Mouse (Mus musculus): Measurements from ENCODE around the gene Xpo5. TPM values are rescaled to one million over a fixed set of nuclear protein-coding genes. Genes with fewer than 3 reads are reported as not detected.

The Xpo5 gene
- total RNA-seq, 2 experiments from 2014 or later = 39.3 to 42.9 TPM

DNA sequence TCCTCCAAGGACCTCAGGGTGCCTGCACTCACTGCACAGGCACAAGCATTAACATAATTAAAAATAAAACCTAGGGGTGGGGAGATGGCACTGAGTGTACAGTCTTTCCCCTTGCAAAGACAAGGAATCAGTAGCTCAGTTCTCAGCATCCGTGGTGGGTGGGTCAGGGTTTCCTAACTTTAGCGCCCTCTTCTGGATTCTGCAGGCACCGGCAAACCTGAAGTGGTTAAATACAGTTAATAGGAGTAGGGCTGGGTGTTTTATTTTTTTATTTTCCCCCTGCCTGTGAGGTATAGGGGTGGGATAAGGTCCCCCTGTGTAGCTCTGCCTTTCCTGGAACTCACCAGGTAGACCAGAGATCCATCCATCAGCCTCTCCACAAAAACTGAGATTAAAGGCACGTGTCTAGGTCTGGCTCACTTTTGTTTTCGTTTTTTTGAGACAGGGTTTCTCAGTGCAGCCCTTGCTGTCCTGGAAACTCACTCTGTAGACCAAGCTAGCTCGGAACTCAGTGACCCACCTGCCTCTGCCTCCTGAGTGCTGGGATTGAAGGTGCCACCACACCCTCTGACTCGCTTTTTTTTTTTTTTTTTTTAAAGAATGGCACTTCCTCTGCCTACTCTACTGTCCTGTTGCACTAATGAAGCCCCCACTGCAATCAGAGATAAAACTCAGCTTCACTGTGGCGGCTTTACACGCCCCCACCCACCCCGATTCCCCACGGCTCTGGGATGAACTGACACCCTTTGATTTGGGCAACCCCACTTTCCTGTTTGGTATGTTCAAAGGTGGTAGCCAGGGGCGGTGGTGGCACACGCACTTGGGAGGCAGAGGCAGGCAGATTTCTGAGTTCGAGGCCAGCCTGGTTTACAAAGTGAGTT is 50.2 kb downstream of the Xpo5 start:
- intact Hi-C loops (cut with DNase I) = no loop called here
- DNase-seq (ENCODE audit: low spot score in 2 of 2) = no peak

DNA sequence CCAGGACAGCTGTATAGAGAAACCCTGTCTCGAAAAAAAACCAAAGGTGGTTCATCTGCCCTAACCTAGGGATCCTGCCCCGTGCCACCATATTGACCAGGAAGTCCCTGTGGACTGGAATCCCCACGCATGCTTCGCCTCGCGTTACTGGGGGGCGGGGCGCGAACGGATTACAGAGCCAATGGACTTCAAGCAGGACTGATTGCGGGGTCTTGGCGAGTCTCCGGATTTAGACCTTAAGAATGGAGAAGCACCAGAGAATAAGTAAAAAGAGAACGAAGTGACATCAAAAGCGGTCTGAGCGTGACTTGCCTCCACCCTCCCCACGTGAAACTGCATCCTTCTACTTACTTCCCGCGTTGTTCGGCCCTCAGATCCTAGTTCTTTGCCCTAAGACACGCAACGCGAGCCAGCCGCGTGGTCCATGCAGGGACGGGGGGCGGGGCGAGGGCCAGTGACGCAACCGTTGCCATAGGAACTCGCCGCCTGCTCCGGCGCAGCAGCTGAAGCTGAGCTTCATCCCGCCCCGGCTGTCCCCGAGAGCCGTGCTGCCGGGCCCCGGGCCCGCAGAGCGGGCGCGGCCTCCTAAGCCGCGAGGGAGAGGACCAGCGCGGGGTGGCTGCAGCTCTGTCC is 51.0 kb downstream of the Xpo5 start, which contains the start of gene Lrrc73:
Lrrc73 (plus strand) TSS at position 80 of the 633 bp plus-strand sequence.
- intact Hi-C loops (cut with DNase I) = no loop called here
- peak; percentile 93 to 94 for DNase-seq (ENCODE audit: low spot score in 2 of 2)

DNA sequence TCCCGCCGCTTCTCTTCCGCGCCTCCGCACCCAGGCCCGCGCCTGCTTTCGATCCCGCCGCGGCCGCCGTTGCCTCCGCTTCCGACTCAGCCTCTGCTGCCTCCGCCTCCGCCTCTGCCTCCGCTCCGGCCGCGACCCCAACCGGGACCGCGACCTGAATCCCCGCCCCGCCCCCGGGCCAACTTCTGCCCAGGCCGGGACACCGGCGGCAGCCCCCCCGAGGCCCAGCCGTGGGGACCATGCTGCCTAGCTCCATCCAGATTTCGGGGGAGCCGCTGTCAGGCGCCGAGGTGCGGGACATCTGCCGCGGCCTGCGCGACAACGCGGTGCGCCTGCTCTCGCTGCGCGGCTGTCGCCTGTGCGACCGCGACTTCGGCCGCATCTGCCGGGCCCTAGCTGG is 51.5 kb downstream of the Xpo5 start:
- intact Hi-C loops (cut with DNase I) = no loop called here
- DNase-seq (ENCODE audit: low spot score in 2 of 2) = no peak

DNA sequence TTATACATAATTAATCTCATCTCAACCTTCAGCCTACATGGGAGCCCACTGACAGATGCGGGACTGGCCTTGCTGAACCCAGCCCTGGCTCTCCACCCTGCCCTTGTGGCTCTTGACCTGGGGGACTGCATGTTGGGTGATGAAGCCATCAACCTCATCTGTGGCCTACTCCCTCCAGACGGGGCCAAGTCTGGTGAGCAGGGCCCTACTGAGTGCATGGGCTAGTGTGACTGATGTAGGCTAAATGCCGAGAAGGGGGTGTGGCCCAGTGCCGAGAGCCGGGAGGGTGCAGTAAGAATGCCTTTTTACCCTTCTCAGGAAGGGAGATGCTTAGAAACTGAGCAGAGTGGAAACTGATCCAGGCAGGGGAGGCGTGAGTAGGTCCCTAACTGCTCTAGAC is 52.6 kb downstream of the Xpo5 start:
- DNase-seq (ENCODE audit: low spot score in 2 of 2) = no peak

DNA sequence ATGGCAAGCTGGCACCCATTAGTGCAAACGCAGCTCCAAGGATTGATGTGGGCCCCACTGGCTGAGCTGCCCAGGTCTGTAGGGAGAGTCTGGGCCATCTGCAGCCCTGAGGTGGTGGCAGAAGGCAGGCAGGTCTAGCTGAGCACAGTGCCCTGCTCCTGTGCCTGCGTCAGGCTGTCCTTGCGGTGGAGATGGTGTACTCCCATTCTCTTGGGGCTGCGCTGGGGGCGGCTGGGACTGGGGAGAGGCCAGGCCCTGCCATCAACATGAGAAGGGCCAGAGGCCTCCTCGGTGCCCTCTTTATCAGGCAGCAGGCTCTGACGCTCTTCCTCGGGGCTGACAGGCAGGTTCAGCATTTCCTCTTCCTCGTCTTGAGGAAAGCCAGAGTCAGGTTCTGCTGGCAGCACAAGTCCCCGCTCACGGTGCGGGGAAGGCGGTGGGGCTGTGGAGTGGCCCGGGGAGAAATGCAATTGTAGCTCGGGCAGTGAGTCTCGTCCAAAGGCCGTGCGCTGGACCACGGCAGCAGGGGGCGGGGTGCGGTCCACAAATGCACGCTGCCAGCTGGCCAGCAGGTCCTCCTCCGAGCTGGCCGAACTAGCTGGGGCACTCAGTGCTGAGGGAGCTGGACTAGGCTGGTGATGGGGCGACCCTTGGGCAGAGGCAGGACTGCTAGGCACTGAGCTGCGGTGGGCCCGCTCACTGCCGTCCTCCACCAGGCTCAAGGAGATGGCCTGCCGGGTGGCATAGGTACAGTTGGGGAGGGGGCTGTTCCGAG is 55.9 kb downstream of the Xpo5 start:
- DNase-seq (ENCODE audit: low spot score in 2 of 2) = peak in 1 of 2 experiments; percentile 3
- intact Hi-C loops (cut with DNase I) = no loop called here

More for the DNA sequence above, 52.6 kb downstream of the Xpo5 start:
- intact Hi-C loops (cut with DNase I) = no loop called here

DNA sequence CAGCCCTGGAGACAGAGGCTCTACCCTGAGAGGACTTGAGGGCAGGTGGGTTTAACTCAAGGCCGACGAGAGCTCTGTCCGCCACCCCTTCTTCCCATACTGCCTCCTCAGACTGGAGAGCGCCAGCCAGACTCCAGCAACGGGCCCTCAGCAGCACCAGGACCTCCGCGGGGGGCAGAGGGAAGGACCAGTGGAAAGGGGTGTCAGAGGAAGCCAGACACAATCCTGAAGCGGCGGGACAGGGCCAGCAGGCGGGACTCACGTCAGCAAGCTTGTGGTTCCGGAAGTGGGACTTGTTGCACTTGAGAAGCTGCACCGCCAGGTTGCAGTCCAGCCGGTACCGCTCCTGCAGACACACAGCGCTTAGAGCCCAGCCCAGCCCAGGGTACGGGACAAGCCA is 57.1 kb downstream of the Xpo5 start:
- intact Hi-C loops (cut with DNase I) = loop anchor here (5.0 kb wide), 1 partner anchor 253 kb away; no protein-coding TSS in a partner anchor
- no peak for DNase-seq (ENCODE audit: low spot score in 2 of 2)

DNA sequence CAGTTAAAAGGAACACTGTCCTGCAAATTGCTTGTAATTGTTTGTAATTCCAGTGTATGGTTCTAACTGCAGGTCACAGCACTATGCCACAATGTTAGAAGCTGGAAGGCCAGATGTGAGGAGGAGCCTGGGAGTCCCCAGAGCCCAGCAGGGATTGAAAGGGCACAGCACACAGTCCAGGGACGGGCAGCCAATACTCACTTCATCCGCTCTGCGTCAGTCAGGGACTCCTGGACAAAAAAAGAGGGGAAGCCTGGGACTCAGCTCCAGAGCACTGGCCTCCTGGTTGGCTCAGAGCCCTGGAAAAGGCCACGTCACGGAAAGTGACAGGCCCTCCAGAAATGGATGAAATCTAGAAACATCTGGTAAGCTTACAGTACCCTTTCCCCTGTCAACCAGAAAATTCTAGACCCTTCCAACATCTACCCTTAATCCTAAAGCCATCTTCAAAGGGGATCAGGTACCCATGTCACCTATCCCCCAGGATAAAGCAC is 59.7 kb downstream of the Xpo5 start:
- no peak for DNase-seq (ENCODE audit: low spot score in 2 of 2)
- intact Hi-C loops (cut with DNase I) = loop anchor here (5.0 kb wide), 1 partner anchor 250 kb away; no protein-coding TSS in a partner anchor

DNA sequence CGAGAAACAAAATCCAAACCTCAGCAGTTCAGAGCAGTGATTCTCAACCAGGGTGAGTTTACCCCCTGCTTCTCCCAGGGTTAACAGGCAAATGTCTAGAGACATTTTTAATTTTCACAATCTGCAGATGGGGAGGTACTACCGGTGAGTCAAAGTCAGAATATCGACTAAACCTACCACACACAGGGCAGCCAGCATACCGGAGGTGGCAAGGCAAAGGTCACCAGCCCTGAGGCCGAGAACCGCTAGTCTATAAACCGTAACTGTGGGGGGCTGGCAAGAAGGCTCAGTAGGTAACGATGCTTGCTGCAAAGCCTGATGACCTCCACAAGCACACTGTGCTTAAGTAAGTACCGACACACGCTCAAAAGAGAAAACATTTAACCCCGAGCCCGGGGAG is 62.9 kb downstream of the Xpo5 start:
- DNase-seq (ENCODE audit: low spot score in 2 of 2) = no peak
- intact Hi-C loops (cut with DNase I) = loop anchor here (5.0 kb wide), 1 partner anchor 122 kb away; no protein-coding TSS in a partner anchor

DNA sequence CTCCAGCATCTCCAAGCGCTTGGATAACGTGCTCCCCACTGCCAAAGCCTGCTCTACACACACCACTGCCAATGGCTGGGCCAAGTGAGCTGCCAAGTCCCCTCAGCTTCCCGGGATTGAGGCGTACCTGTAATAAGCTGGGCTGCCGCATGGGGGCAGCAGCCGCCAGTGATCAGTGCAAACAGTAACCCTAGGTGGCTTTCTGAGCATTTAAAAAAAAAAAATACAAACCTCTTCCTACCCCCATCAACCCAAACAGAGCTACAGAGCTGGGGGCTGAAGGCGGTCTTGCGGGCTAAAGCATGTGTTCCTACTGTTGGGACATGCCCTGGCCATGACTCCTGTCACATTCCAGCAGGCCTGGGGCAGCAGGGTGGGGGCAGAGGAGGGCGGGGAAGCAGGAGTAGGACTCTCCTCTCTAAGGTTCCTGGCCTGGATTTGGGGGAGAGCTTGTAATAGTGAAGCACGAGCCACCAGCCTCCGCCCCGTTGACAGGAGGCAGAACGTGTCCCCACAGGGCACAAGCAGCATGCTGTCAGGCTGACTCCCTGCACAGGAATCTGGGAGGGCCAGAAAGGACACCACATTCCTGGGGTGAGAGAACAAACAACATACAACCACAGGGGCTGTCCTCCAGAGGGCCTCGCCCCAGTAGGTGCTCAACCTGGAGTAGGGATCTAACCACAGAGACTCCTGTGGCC is 63.5 kb downstream of the Xpo5 start:
- intact Hi-C loops (cut with DNase I) = loop anchor here (2.0 to 5.0 kb wide), 2 partner anchors 33 to 121 kb away; no protein-coding TSS in a partner anchor
- peak; percentile 82 to 85 for DNase-seq (ENCODE audit: low spot score in 2 of 2)

DNA sequence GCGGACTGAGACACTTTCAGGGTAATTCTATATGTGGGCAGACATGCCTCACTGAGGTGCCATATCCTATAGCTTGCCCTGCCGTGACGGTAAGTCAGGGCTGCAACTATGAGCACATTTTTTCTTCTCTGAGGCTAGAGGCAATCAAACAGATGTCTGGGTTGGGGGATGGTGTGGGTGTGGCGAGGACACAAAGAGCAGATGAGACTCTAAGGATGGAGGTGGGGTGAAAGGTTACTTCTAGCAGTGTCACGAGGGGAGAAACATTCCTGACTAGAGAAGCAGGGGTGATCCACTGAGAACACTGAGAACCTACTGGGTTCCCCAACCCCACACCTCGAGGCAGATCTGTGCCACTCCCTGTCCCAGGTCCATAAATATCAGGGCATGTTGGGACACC is 64.4 kb downstream of the Xpo5 start:
- intact Hi-C loops (cut with DNase I) = loop anchor here (2.0 to 5.0 kb wide), 2 partner anchors 32 to 120 kb away; no protein-coding TSS in a partner anchor
- no peak for DNase-seq (ENCODE audit: low spot score in 2 of 2)

DNA sequence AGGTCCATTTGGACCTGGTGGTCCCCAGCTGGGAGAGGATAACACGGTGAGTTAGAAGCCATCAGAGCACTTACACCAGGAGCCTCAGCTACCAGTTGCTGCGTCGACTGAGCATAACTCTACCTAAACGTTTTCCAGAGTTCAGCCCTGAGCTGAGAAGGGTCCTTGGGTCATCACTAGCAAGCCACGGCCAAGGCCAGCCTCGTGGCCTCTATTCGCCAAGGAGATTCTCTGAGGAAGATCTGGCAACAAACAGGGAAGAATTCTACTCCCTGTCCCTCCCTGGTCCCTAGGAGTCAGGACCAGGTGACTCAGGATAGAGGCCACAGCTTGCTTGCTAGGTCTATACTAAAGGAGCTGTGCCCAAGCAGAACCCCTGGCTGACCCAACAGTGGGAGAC is 64.9 kb downstream of the Xpo5 start:
- intact Hi-C loops (cut with DNase I) = loop anchor here (2.0 to 5.0 kb wide), 2 partner anchors 31 to 120 kb away; no protein-coding TSS in a partner anchor
- DNase-seq (ENCODE audit: low spot score in 2 of 2) = no peak

DNA sequence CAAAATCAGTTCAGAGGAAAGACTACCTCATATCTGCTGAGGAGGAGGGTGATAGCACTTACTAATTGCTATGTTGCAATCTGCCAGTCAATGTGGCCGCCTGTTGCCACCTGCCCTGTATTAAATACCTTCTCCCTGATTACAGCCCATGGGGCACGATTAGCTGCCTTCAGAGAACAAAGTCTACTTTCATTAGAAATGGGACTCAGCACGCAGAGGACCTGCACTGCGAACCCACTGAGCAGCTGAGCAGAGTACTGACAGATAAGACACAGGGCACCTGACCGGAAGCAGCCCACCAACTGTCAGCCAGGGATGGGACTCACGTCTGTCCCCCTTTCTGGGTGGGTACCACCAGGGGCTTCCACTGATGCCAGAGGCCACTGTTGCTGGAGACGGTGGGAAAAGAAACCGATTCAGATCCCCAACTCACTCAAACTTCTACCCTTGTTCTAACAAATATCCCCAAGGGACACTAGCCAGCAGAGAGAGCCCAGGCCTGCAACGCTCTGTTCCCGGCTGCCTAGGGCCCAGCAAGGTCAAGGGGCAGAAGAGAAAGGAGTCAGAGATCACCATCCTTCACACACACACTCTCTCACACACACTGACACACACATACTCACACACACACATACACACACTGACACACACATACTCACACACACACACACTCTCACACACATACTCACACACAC is 65.6 kb downstream of the Xpo5 start:
- DNase-seq (ENCODE audit: low spot score in 2 of 2) = no peak
- intact Hi-C loops (cut with DNase I) = loop anchor here (5.0 kb wide), 1 partner anchor 119 kb away; no protein-coding TSS in a partner anchor

DNA sequence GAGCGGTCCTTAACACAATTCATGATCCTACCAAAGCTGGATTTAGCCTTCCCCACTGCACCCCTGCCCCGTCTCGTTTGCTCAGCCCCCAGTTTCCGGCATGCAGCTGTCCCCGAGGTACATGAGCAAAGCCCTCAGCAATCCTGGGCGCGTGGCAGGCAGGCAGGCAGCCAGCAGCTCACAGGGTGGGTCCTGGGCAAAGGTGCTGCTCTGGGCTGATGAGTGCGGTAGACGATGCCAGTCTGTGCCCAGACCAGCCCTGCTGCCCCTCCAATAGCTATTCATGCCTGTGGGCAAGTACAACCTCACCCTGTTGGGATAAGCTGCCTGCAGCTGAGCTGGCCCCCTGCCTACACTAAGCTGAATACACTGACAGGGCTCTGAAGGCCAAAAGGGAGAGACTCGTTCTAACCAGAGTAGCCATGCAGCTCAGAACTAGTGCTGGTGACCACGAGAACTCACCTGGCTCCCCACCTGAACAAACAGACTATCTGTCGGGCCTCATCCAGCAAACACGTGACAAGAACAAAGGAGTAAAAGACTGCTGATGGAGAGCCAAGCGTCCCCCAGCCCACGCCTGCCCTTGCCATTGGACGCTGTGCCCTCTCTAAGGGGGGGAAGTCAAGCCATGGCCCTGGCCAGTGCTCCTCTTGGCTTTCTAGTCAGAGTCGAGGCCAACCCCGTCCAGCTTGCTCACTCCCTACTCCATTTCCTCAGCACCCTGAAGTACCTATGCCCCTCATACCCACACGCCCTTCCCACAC is 67.4 kb downstream of the Xpo5 start:
- intact Hi-C loops (cut with DNase I) = loop anchor here (5.0 kb wide), 1 partner anchor 117 kb away; no protein-coding TSS in a partner anchor

DNA sequence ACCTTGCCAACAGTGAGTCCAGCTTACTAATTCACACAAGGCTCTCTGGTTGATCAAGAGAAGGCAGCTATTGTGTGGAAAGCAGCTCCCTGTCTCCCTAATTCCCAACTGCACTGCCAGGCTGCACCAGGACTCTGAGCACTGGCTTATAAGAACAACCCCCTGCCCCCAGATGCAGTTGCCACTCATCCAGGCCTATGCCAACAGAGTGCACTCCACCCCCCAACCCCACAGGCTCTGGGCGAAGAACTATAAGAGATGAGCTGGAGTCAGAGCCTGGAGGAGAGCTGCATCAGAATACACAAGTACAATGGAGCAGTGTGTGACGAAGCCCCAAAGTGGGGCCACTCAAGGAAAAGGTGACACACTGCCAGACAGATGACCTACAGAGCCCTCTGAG is 69.5 kb downstream of the Xpo5 start:
- no peak for DNase-seq (ENCODE audit: low spot score in 2 of 2)
- intact Hi-C loops (cut with DNase I) = no loop called here

More for the DNA sequence above, 67.4 kb downstream of the Xpo5 start:
- no peak for DNase-seq (ENCODE audit: low spot score in 2 of 2)

DNA sequence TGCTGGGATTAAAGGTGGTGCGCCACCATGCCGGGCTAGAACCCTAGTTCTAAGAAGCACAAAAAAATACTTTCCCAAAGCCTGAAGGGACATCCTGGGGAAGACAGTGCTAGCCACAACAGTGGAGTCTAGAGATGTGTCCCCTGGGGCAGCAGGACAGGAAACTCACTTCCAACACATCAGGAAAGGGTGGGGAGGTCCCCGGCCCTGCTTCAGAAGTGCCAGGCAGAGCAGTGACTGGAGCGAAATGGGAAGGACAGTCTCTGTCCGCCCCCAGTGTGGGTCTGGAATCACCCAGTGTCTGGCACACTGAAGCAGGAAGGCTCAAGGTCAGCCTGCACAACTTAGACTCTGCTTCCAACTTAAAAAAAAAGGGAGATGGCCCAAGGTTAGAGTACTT is 70.1 kb downstream of the Xpo5 start:
- intact Hi-C loops (cut with DNase I) = no loop called here
- no peak for DNase-seq (ENCODE audit: low spot score in 2 of 2)

DNA sequence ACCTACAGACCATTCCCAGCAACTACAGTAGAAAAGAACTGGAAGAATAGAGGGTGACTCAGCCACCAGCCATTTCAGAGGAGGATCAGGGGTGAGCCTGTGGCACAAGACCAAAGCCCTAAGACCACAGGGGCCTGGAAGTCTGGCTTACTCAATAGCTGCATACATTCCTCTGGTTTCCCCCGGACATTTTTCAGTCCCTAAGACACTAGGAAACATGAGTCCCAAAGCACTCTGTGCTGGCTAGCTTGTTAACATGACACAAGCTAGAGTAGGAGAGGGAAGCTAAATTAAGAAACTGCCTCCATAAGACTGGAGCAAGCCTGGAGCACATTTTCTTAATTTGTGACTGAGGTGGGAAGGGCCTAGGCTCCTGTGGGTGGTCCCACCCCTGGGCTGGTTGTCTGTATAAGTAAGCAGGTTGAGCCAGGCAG is 71.2 kb downstream of the Xpo5 start:
- intact Hi-C loops (cut with DNase I) = no loop called here
- DNase-seq (ENCODE audit: low spot score in 2 of 2) = no peak

DNA sequence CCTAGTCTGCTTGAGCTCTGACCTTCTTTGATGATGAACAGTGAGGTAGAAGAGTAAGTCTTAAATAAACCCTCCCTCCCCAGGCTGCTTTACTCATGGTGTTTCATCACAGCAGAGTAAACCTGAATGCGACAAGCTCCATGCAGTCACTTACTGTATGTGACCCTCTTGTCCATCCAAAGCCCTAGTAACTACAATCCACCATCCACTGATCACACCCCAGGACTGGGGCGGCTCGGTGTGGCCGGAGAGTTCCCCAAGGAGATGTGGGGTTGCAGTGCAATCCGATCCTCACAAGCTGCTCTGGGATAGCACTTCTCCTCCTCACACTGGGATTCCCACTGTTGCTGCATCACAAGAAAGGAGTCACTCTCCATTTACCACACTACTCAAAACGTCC is 71.9 kb downstream of the Xpo5 start:
- intact Hi-C loops (cut with DNase I) = no loop called here
- no peak for DNase-seq (ENCODE audit: low spot score in 2 of 2)

DNA sequence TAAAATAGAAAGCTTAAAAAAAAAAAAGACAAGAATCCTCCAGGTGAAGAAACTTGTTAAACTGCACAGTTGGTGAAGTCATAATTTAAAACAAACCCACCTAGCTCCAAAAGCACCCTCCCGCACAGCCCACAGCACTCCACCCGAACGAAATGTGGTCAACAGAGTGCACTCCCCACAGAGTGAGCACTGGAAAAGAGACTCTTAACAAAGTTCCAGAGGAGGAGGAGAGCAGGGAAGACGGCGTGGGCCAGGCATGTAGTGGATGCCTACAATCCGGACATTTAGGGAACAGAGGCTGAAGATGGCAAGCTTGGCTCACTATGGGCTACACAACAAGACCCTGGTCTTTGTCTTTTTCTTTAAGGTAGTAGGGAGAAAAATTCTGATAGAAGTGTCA is 72.5 kb downstream of the Xpo5 start:
- no peak for DNase-seq (ENCODE audit: low spot score in 2 of 2)
- intact Hi-C loops (cut with DNase I) = no loop called here
